Mouse (Mus musculus): ENCODE results near the gene Slc11a2. TPM values are rescaled to one million over a fixed set of nuclear protein-coding genes. Genes with fewer than 3 reads are reported as not detected.
"Not testable (repeated sequence)": the region's sequence is repeated elsewhere in the genome, so short reads cannot be mapped to it uniquely, and the experiment has no call there.

Gene Slc11a2
- polyA plus RNA-seq, 1 experiment from 2014 or later, result 36.8 TPM

GRCm38 (mm10) chr15:100393016-100393415, 31.9 kb downstream of the Slc11a2 start:
- Histone ChIP-seq H3K9me3 (ENCODE audit: low read length) (no peaks in the 10 kb centered on the region), H3K4me3 (ENCODE audit: low read length) (no peak overlapping the region), H3K27me3 (ENCODE audit: insufficient read depth, low read length) (no peaks in the 10 kb centered on the region), H3K4me2 (replicated peaks; ENCODE audit: low read depth, low read length) (no peak overlapping the region), H3K27ac (ENCODE audit: low read length) (no peak overlapping the region), H3K4me1 (ENCODE audit: insufficient read depth, low read length) (peaks cover 5% of the 10 kb centered on the region; the same call in 1 of the 2 replicates), H3K9ac (replicated peaks; ENCODE audit: low read length) (no peak overlapping the region), H3K36me3 (ENCODE audit: insufficient read depth, low read length) (peaks cover 47% of the 10 kb centered on the region)
- no peak for ATAC-seq (ENCODE audit: low FRiP score, low TSS enrichment)
- 71% methylated on average over 11 of the region's 11 CpGs for WGBS

GRCm38 (mm10) chr15:100391599-100391998, 33.3 kb downstream of the Slc11a2 start:
- Histone ChIP-seq H3K4me3 (ENCODE audit: low read length) (no peak overlapping the region), H3K9ac (replicated peaks; ENCODE audit: low read length) (no peak overlapping the region), H3K27ac (ENCODE audit: low read length) (no peak overlapping the region), H3K9me3 (ENCODE audit: low read length) (no peaks in the 10 kb centered on the region), H3K27me3 (ENCODE audit: insufficient read depth, low read length) (no peaks in the 10 kb centered on the region), H3K4me2 (replicated peaks; ENCODE audit: low read depth, low read length) (no peak overlapping the region), H3K4me1 (ENCODE audit: insufficient read depth, low read length) (peaks cover 9% of the 10 kb centered on the region; the same call in 1 of the 2 replicates), H3K36me3 (ENCODE audit: insufficient read depth, low read length) (peaks cover 32% of the 10 kb centered on the region)
- no peak for ATAC-seq (ENCODE audit: low FRiP score, low TSS enrichment)
- WGBS, result 93% methylated on average over 7 of the region's 7 CpGs

GRCm38 (mm10) chr15:100391066-100391465, 33.8 kb downstream of the Slc11a2 start:
- no peak overlapping the region for H3K9ac ChIP-seq (replicated peaks; ENCODE audit: low read length)
- no peaks in the 10 kb centered on the region for H3K9me3 ChIP-seq (ENCODE audit: low read length)
- WGBS, result 37% methylated on average over 7 of the region's 7 CpGs
- ATAC-seq (ENCODE audit: low FRiP score, low TSS enrichment), result no peak
- H3K27ac ChIP-seq (ENCODE audit: low read length), result no peak overlapping the region
- H3K36me3 ChIP-seq (ENCODE audit: insufficient read depth, low read length), result peaks cover 27% of the 10 kb centered on the region
- no peaks in the 10 kb centered on the region for H3K27me3 ChIP-seq (ENCODE audit: insufficient read depth, low read length)
- H3K4me3 ChIP-seq (ENCODE audit: low read length), result no peak overlapping the region
- no peak overlapping the region for H3K4me2 ChIP-seq (replicated peaks; ENCODE audit: low read depth, low read length)
- peaks cover 9% of the 10 kb centered on the region; the same call in 1 of the 2 replicates for H3K4me1 ChIP-seq (ENCODE audit: insufficient read depth, low read length)

DNA sequence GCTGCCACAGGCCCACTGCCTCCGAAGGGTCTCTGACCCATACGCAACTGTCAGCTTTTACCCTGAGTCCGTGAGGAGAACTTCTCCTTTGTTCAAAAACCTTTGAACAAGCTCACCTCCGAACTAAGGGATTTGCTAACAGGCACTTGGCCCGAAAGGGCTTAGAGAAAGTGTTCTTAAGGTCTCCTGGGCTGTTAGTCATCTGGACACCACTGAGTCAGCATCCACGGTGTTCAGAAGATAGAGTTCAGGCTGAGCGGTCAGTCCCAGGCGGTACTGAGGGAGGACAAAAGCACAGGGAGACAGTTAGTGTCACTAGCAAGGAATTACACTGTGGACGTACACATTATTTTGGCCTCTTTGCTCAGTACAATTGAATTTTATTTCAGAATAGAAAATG, 36.0 kb downstream of the Slc11a2 start:
- H3K27me3 ChIP-seq (ENCODE audit: insufficient read depth, low read length), result no peaks in the 10 kb centered on the region
- peaks cover 8% of the 10 kb centered on the region; the same call in 1 of the 2 replicates for H3K36me3 ChIP-seq (ENCODE audit: insufficient read depth, low read length)
- 42% methylated on average over 9 of the region's 9 CpGs for WGBS
- no peak overlapping the region for H3K9ac ChIP-seq (replicated peaks; ENCODE audit: low read length)
- peaks cover 9% of the 10 kb centered on the region; the same call in 1 of the 2 replicates for H3K4me1 ChIP-seq (ENCODE audit: insufficient read depth, low read length)
- H3K4me2 ChIP-seq (replicated peaks; ENCODE audit: low read depth, low read length), result no peak overlapping the region
- H3K4me3 ChIP-seq (ENCODE audit: low read length), result no peak overlapping the region
- H3K9me3 ChIP-seq (ENCODE audit: low read length), result no peaks in the 10 kb centered on the region
- ATAC-seq (ENCODE audit: low FRiP score, low TSS enrichment), result no peak
- H3K27ac ChIP-seq (ENCODE audit: low read length), result no peak overlapping the region

DNA sequence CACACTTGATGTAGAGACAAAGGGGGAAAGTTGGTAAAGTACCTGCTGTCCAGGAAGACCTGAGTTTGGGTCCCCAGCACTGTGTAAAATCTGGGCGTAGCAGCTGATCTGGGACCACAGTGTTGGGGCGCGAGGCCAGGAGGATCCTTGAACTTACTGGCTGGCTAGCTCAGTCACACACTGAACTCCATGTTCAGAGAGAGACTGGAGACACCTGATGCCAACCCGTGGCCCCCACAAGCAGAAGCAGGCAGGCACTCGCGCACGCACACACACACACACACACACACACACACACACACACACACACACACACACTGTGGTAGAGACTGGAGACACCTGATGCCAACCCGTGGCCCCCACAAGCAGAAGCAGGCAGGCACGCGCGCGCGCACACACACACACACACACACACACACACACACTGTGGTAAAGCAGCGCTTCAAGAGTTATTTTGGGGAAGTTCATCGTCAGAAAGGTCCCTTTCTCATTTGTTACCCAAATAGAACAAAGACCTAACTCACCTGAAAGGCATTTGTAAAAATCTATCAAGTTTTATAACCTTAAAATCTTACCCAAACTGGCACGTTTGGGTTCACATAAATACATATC, 36.5 kb downstream of the Slc11a2 start:
- no peak overlapping the region for H3K27ac ChIP-seq (ENCODE audit: low read length)
- ATAC-seq (ENCODE audit: low FRiP score, low TSS enrichment), result no peak
- no peak overlapping the region for H3K9ac ChIP-seq (replicated peaks; ENCODE audit: low read length)
- no peak overlapping the region for H3K4me2 ChIP-seq (replicated peaks; ENCODE audit: low read depth, low read length)
- H3K4me3 ChIP-seq (ENCODE audit: low read length), result no peak overlapping the region
- no peaks in the 10 kb centered on the region for H3K27me3 ChIP-seq (ENCODE audit: insufficient read depth, low read length)
- whole genome bisulfite sequencing, result 78% methylated on average over 15 of the region's 16 CpGs
- H3K36me3 ChIP-seq (ENCODE audit: insufficient read depth, low read length), result peaks cover 2% of the 10 kb centered on the region; the same call in 1 of the 2 replicates
- H3K4me1 ChIP-seq (ENCODE audit: insufficient read depth, low read length), result peaks cover 9% of the 10 kb centered on the region; the same call in 1 of the 2 replicates
- H3K9me3 ChIP-seq (ENCODE audit: low read length), result no peaks in the 10 kb centered on the region

GRCm38 (mm10) chr15:100387544-100388223, 37.2 kb downstream of the Slc11a2 start:
- H3K9me3 ChIP-seq (ENCODE audit: low read length), result no peaks in the 10 kb centered on the region
- peak; percentile 49; the same call in 1 of the 2 replicates for ATAC-seq (ENCODE audit: low FRiP score, low TSS enrichment)
- H3K27me3 ChIP-seq (ENCODE audit: insufficient read depth, low read length), result no peaks in the 10 kb centered on the region
- H3K4me2 ChIP-seq (replicated peaks; ENCODE audit: low read depth, low read length), result no peak overlapping the region
- H3K4me3 ChIP-seq (ENCODE audit: low read length), result no peak overlapping the region
- peaks cover 9% of the 10 kb centered on the region; the same call in 1 of the 2 replicates for H3K4me1 ChIP-seq (ENCODE audit: insufficient read depth, low read length)
- 86% methylated on average over 17 of the region's 17 CpGs for WGBS
- H3K36me3 ChIP-seq (ENCODE audit: insufficient read depth, low read length), result no peaks in the 10 kb centered on the region
- no peak overlapping the region for H3K9ac ChIP-seq (replicated peaks; ENCODE audit: low read length)
- no peak overlapping the region for H3K27ac ChIP-seq (ENCODE audit: low read length)

- H3K9ac ChIP-seq (replicated peaks; ENCODE audit: low read length), result no peak overlapping the region
- H3K9me3 ChIP-seq (ENCODE audit: low read length), result no peaks in the 10 kb centered on the region
- ATAC-seq (ENCODE audit: low FRiP score, low TSS enrichment), result no peak
- H3K27ac ChIP-seq (ENCODE audit: low read length), result no peak overlapping the region
- H3K4me2 ChIP-seq (replicated peaks; ENCODE audit: low read depth, low read length), result no peak overlapping the region
- WGBS, result 90% methylated on average over 9 of the region's 9 CpGs
- no peaks in the 10 kb centered on the region for H3K27me3 ChIP-seq (ENCODE audit: insufficient read depth, low read length)
- no peak overlapping the region for H3K4me3 ChIP-seq (ENCODE audit: low read length)
- H3K36me3 ChIP-seq (ENCODE audit: insufficient read depth, low read length), result no peaks in the 10 kb centered on the region
- peaks cover 9% of the 10 kb centered on the region; the same call in 1 of the 2 replicates for H3K4me1 ChIP-seq (ENCODE audit: insufficient read depth, low read length)
These were observed 39.2 kb downstream of the Slc11a2 start for GRCm38 (mm10) chr15:100385705-100386104.

DNA sequence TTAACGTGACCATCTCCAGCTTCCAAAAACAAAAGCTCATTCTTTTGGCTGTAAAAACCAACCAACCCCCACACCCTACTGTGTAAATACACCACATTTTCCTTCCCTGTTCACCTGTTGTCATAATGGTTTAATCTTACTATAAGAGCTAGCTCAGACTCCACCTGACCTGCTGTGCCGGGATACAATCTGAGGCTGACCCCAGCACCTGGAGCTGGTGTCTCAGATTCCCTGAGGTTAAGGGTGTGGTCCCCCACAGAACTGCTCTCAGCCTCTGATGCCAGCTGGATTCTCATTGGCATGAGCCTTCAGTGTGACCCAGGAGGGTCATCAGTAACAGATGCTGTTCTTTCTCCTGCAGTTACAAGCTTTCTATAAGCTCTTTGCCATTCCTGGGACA, 44.8 kb downstream of the Slc11a2 start:
- Histone ChIP-seq H3K4me2 (replicated peaks; ENCODE audit: low read depth, low read length) (no peak overlapping the region), H3K9ac (replicated peaks; ENCODE audit: low read length) (no peak overlapping the region), H3K27me3 (ENCODE audit: insufficient read depth, low read length) (no peaks in the 10 kb centered on the region), H3K4me3 (ENCODE audit: low read length) (no peak overlapping the region), H3K27ac (ENCODE audit: low read length) (no peak overlapping the region), H3K9me3 (ENCODE audit: low read length) (no peaks in the 10 kb centered on the region), H3K36me3 (ENCODE audit: insufficient read depth, low read length) (no peaks in the 10 kb centered on the region), H3K4me1 (ENCODE audit: insufficient read depth, low read length) (no peaks in the 10 kb centered on the region)
- ATAC-seq (ENCODE audit: low FRiP score, low TSS enrichment), result no peak
- WGBS, result 71% methylated on average over 2 of the region's 2 CpGs

GRCm38 (mm10) chr15:100379658-100380057, 45.2 kb downstream of the Slc11a2 start:
- no peaks in the 10 kb centered on the region for H3K4me1 ChIP-seq (ENCODE audit: insufficient read depth, low read length)
- H3K27ac ChIP-seq (ENCODE audit: low read length), result no peak overlapping the region
- H3K4me2 ChIP-seq (replicated peaks; ENCODE audit: low read depth, low read length), result no peak overlapping the region
- H3K4me3 ChIP-seq (ENCODE audit: low read length), result no peak overlapping the region
- WGBS, result 87% methylated on average over 8 of the region's 8 CpGs
- no peaks in the 10 kb centered on the region for H3K36me3 ChIP-seq (ENCODE audit: insufficient read depth, low read length)
- no peaks in the 10 kb centered on the region for H3K27me3 ChIP-seq (ENCODE audit: insufficient read depth, low read length)
- H3K9ac ChIP-seq (replicated peaks; ENCODE audit: low read length), result no peak overlapping the region
- no peaks in the 10 kb centered on the region for H3K9me3 ChIP-seq (ENCODE audit: low read length)
- ATAC-seq (ENCODE audit: low FRiP score, low TSS enrichment), result no peak

GRCm38 (mm10) chr15:100377847-100378505, 46.9 kb downstream of the Slc11a2 start:
- ATAC-seq (ENCODE audit: low FRiP score, low TSS enrichment); H3K27ac ChIP-seq (ENCODE audit: low read length); H3K4me3 ChIP-seq (ENCODE audit: low read length); H3K27me3 ChIP-seq (ENCODE audit: insufficient read depth, low read length); H3K4me2 ChIP-seq (replicated peaks; ENCODE audit: low read depth, low read length); H3K9me3 ChIP-seq (ENCODE audit: low read length); H3K36me3 ChIP-seq (ENCODE audit: insufficient read depth, low read length); H3K9ac ChIP-seq (replicated peaks; ENCODE audit: low read length); H3K4me1 ChIP-seq (ENCODE audit: insufficient read depth, low read length): not testable (repeated sequence)
- WGBS, result 24% methylated on average over 3 of the region's 9 CpGs

Data from kidney, embryonic 16.5 days (tissue).